Mouse (Mus musculus): ENCODE results near the gene Tmppe. TPM values are rescaled to one million over a fixed set of nuclear protein-coding genes. Genes with fewer than 3 reads are reported as not detected.

Gene Tmppe
- polyA plus RNA-seq, 1 experiment: 3.5 TPM

DNA sequence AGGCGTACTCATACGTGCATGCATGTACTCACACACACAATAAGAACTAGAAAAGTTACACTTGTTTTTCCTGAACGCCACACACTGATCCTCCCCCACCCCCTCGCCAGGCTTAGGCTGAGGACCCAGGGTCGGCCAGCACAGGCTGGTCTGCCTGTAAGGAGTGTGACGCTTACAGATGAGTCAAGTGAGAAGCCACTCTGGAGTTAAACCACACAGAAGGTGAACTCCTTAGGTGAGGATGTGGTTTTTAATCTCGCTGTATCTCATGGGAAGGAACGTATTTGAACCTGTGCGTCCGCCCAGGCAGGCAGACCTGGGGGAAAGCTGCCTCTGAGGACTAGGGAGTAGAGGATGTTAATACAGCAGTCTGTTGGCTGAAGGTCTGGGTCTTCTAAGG is 39.6 kb downstream of the Tmppe start:
- Histone ChIP-seq H3K4me1 (ENCODE audit: control insufficient read depth, insufficient read depth, low read length) (no peaks in the 10 kb centered on the region), H3K27ac (ENCODE audit: control insufficient read depth, insufficient read depth, low read depth, low read length, poor library complexity) (no peak overlapping the region), H3K4me3 (replicated peaks; ENCODE audit: control insufficient read depth, low read depth, low read length) (no peak overlapping the region)
- WGBS: 84% methylated on average over 10 of the region's 10 CpGs
- TF ChIP-seq CTCF (IDR thresholded peaks at IDR 0.05; ENCODE audit: control insufficient read depth, insufficient read depth, low read length): no peak
- TF ChIP-seq POLR2A (IDR thresholded peaks at IDR 0.05; ENCODE audit: borderline replicate concordance, control insufficient read depth, low read depth, low read length): no peak

DNA sequence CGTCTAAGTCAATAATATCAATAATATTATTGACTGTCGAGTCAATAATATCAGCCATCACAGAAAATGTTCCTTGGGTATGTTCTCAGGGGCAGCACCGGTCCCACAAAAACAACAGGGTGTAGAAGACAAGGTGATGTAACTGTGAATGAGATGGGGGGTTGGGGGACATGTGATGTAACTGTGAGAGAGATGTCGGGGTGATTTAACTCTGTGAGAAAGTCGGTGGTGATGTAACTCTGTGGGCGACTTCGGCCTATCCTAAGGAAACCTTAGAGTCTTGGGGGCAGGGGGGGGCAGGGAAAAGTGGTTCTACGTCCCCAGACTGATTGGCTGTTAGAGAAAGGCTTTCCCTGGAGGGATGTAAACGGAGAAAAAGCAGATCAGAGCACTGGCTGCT is 41.3 kb downstream of the Tmppe start:
- no peak overlapping the region for H3K27ac ChIP-seq (ENCODE audit: control insufficient read depth, insufficient read depth, low read depth, low read length, poor library complexity)
- no peak for TF ChIP-seq CTCF (IDR thresholded peaks at IDR 0.05; ENCODE audit: control insufficient read depth, insufficient read depth, low read length)
- no peak for TF ChIP-seq POLR2A (IDR thresholded peaks at IDR 0.05; ENCODE audit: borderline replicate concordance, control insufficient read depth, low read depth, low read length)
- no peak overlapping the region for H3K4me3 ChIP-seq (replicated peaks; ENCODE audit: control insufficient read depth, low read depth, low read length)
- no peaks in the 10 kb centered on the region; the same call in 1 of the 2 replicates for H3K4me1 ChIP-seq (ENCODE audit: control insufficient read depth, insufficient read depth, low read length)
- WGBS: 56% methylated on average over 9 of the region's 9 CpGs

DNA sequence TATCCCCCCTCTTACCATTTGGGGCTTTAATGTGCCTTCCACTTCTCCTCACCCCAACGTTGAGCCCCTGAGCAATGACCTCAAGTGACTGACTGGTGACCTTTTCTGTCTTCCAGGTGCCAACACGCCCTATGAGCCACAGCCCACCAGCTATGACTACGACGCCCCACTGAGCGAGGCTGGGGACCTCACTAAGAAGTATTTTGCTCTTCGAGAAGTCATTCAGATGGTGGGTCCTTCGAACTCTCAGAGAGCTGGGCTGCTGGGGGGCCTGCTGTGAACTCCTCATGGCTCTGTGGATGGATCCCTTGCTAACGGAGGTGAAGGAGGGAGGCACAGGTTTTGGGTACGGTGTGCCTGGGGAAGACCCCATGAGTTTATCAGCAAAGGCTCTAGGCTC is 42.0 kb downstream of the Tmppe start:
- WGBS: 80% methylated on average over 9 of the region's 9 CpGs
- Histone ChIP-seq H3K4me1 (ENCODE audit: control insufficient read depth, insufficient read depth, low read length) (no peaks in the 10 kb centered on the region; the same call in 1 of the 2 replicates), H3K4me3 (replicated peaks; ENCODE audit: control insufficient read depth, low read depth, low read length) (no peak overlapping the region), H3K27ac (ENCODE audit: control insufficient read depth, insufficient read depth, low read depth, low read length, poor library complexity) (no peak overlapping the region)
- TF ChIP-seq POLR2A (IDR thresholded peaks at IDR 0.05; ENCODE audit: borderline replicate concordance, control insufficient read depth, low read depth, low read length) (no peak), CTCF (IDR thresholded peaks at IDR 0.05; ENCODE audit: control insufficient read depth, insufficient read depth, low read length) (no peak)

DNA sequence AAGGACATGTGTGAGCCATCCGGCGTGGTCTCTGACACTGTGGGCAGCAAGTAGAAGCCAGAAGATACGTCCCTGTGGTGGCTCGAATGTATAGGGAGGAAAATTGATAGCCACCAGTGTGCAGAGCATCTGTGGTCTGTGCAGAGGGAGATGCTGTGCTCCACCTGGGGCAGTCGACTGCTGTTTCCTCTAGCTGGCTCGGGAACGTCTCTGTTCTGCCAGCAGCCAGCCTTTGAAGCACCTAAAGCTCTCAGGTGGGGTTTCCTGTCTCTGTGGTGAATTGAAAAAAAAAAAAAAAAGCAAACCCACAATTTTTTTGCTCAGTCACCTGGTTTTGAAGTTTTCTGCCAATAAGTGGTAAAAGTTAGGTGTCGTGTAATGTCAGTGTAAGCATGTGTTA is 42.4 kb downstream of the Tmppe start:
- H3K4me3 ChIP-seq (replicated peaks; ENCODE audit: control insufficient read depth, low read depth, low read length): no peak overlapping the region
- no peaks in the 10 kb centered on the region; the same call in 1 of the 2 replicates for H3K4me1 ChIP-seq (ENCODE audit: control insufficient read depth, insufficient read depth, low read length)
- TF ChIP-seq POLR2A (IDR thresholded peaks at IDR 0.05; ENCODE audit: borderline replicate concordance, control insufficient read depth, low read depth, low read length) (no peak), CTCF (IDR thresholded peaks at IDR 0.05; ENCODE audit: control insufficient read depth, insufficient read depth, low read length) (no peak)
- no peak overlapping the region for H3K27ac ChIP-seq (ENCODE audit: control insufficient read depth, insufficient read depth, low read depth, low read length, poor library complexity)
- WGBS: 76% methylated on average over 8 of the region's 8 CpGs

DNA sequence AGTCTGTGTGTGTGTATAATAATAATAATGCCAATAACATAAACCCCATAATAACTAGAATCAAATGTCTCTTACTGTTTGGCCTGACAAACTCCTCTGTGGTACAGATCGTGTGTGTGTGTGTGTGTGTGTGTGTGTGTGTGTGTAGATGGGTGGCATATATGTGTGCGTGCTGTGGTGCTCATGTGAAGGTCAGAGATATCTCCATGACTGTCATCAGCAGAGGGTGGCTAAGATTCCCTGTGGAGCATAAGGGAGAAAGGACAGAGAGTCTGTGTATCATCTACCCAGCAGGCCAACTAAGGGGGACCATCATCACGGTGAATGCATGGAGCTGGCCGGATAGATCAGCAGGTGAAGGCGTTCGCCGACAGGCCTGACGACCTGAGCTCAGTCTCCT is 46.0 kb downstream of the Tmppe start:
- H3K27ac ChIP-seq (ENCODE audit: control insufficient read depth, insufficient read depth, low read depth, low read length, poor library complexity): no peak overlapping the region
- H3K4me1 ChIP-seq (ENCODE audit: control insufficient read depth, insufficient read depth, low read length): no peaks in the 10 kb centered on the region; the same call in 1 of the 2 replicates
- no peak for TF ChIP-seq POLR2A (IDR thresholded peaks at IDR 0.05; ENCODE audit: borderline replicate concordance, control insufficient read depth, low read depth, low read length)
- TF ChIP-seq CTCF (IDR thresholded peaks at IDR 0.05; ENCODE audit: control insufficient read depth, insufficient read depth, low read length): no peak
- WGBS: 91% methylated on average over 8 of the region's 8 CpGs
- H3K4me3 ChIP-seq (replicated peaks; ENCODE audit: control insufficient read depth, low read depth, low read length): no peak overlapping the region

DNA sequence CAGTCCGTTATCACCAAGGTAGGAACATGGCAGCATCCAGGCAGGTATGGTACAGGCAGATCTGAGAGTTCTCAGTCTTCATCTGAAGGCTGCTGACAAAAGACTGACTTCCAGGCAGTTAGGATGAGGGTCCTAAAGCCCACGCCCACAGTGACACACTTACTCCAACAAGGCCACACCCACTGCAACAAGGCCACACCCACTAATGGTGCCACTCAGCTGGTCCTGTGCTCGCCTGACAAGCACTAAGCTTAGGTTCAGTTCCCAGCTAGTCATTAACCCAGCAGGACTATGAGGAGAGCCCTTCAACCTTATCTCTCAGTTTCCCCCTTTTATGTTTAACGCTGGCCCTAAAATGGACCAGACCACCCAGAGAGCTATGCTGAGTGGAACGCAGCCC is 47.8 kb downstream of the Tmppe start:
- no peak overlapping the region for H3K27ac ChIP-seq (ENCODE audit: control insufficient read depth, insufficient read depth, low read depth, low read length, poor library complexity)
- no peaks in the 10 kb centered on the region; the same call in 1 of the 2 replicates for H3K4me1 ChIP-seq (ENCODE audit: control insufficient read depth, insufficient read depth, low read length)
- H3K4me3 ChIP-seq (replicated peaks; ENCODE audit: control insufficient read depth, low read depth, low read length): no peak overlapping the region
- no peak for TF ChIP-seq CTCF (IDR thresholded peaks at IDR 0.05; ENCODE audit: control insufficient read depth, insufficient read depth, low read length)
- no peak for TF ChIP-seq POLR2A (IDR thresholded peaks at IDR 0.05; ENCODE audit: borderline replicate concordance, control insufficient read depth, low read depth, low read length)
- 78% methylated on average over 5 of the region's 5 CpGs for WGBS

DNA sequence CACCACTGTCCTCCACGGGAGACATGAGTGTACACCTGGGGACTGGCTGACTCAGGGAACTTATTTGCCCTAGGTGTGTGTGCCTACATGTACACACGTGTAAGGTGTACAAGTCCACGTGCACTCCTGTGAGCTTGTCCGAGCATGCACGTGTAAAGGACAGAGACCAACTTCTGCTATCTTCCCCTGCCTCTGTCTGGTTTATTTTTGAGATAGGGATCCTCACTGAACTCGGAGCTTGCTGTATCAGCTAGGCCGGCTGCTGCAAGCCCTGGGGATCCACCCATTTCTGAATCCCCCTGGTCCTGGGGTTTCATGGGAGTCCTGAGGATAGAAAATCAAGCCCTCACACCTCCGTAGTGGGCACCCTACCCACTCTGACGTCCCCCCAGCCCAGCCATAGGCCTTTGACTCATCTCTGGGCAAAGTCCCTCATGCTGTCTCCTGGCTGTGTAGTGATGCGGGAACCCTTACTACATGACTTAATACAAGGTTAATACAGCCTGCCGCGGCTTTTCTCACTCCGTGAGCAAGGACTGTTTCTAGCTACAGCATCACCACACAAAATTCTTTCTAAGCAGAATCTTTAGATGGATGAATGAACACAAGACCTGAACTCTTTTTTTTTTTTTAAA is 48.3 kb downstream of the Tmppe start:
- TF ChIP-seq POLR2A (IDR thresholded peaks at IDR 0.05; ENCODE audit: borderline replicate concordance, control insufficient read depth, low read depth, low read length) (no peak), CTCF (IDR thresholded peaks at IDR 0.05; ENCODE audit: control insufficient read depth, insufficient read depth, low read length) (no peak)
- H3K4me1 ChIP-seq (ENCODE audit: control insufficient read depth, insufficient read depth, low read length): no peaks in the 10 kb centered on the region; the same call in 1 of the 2 replicates
- no peak overlapping the region for H3K4me3 ChIP-seq (replicated peaks; ENCODE audit: control insufficient read depth, low read depth, low read length)
- 79% methylated on average over 13 of the region's 13 CpGs for WGBS
- no peak overlapping the region for H3K27ac ChIP-seq (ENCODE audit: control insufficient read depth, insufficient read depth, low read depth, low read length, poor library complexity)

DNA sequence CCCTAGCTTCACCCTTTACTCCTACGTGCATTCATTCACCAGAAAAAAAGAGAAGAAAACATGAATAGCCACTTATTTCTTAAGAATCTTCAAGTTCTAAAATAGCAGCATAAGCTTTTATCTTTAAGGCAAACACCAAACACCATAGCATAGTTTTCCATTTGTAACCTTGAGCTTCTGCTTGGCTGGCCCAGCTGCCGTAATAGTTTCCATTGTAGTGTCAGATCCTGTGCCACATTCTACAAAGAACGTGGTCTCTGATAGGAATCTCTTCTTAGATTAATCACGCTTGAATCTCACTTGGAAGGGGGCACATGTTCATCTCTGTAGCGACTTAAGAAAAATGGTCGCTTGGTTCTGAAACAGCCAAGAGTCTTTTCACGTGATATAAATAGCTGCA is 50.7 kb downstream of the Tmppe start:
- Histone ChIP-seq H3K4me3 (replicated peaks; ENCODE audit: control insufficient read depth, low read depth, low read length) (no peak overlapping the region), H3K27ac (ENCODE audit: control insufficient read depth, insufficient read depth, low read depth, low read length, poor library complexity) (no peak overlapping the region), H3K4me1 (ENCODE audit: control insufficient read depth, insufficient read depth, low read length) (no peaks in the 10 kb centered on the region; the same call in 1 of the 2 replicates)
- TF ChIP-seq POLR2A (IDR thresholded peaks at IDR 0.05; ENCODE audit: borderline replicate concordance, control insufficient read depth, low read depth, low read length) (no peak), CTCF (IDR thresholded peaks at IDR 0.05; ENCODE audit: control insufficient read depth, insufficient read depth, low read length) (no peak)
- WGBS: 85% methylated on average over 7 of the region's 7 CpGs

DNA sequence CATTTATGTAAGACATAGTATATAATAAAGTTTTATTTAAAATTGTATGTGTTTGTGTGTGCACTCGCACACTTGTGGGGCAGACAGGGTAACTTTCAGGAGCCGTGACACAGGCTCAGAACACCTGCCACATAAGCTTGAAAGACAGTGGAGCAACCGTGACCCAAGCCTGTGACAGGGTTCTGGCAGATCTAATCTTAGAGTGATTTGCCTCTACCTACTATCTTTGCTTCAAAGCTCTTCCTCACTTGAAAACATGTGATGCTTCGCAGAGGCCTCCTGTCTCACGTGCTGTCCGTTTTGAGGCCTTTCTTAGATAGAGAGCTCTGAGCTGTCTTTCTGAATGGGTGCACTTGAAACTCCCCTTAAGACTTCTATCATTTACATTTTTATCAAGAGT is 51.5 kb downstream of the Tmppe start:
- no peak overlapping the region for H3K27ac ChIP-seq (ENCODE audit: control insufficient read depth, insufficient read depth, low read depth, low read length, poor library complexity)
- WGBS: 76% methylated on average over 6 of the region's 6 CpGs
- H3K4me1 ChIP-seq (ENCODE audit: control insufficient read depth, insufficient read depth, low read length): no peaks in the 10 kb centered on the region
- no peak for TF ChIP-seq CTCF (IDR thresholded peaks at IDR 0.05; ENCODE audit: control insufficient read depth, insufficient read depth, low read length)
- TF ChIP-seq POLR2A (IDR thresholded peaks at IDR 0.05; ENCODE audit: borderline replicate concordance, control insufficient read depth, low read depth, low read length): no peak
- H3K4me3 ChIP-seq (replicated peaks; ENCODE audit: control insufficient read depth, low read depth, low read length): no peak overlapping the region
